Mouse (Mus musculus): Measurements from ENCODE around the gene Zdhhc6. TPM values are rescaled to one million over a fixed set of nuclear protein-coding genes. Genes with fewer than 3 reads are reported as not detected.
A peak's percentile ranks its signal among the peaks of the same experiment; 100 is the strongest.

Zdhhc6 gene
- total RNA-seq, 2 experiments from 2014 or later = 58.0 to 69.2 TPM

DNA sequence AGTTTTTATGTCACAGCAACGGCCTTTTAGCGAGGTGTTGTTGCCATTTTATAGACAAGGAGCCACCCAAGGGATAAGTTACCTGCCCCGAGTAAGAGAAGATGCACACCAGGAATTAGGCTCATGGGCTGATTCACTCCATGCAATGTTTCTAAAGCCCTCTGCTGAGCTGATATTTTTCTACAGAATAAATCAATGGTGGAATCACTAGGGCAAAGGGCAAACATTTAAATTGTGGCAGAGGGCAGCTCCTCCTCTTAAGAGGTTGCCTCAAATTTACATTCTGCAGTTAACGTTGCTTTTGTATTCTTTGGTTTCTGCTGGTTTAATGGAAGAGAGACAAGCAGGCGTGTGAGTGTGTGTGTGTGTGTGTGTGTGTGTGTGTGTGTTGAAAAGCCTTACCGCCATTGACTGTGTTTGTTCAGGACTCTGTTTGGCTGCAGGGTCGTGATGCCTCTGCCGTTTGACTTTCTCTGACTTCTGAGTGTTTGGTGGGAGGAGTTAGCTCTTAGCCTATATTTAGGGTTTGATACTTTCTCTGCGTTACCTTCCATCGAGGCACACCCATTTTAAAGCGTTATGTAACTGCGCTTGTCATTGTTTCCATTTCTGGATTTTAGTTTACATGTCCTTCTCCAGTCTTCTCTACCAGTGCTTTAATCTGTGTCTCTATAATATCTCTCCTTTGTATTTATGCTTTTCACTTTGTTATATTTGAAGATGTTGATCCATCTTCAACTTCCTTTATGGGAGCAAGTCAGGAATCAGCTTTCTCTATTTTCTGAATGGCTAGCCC is 55.2 kb downstream of the Zdhhc6 start:
- ATAC-seq (replicated peaks; ENCODE audit: poor library complexity) = no peak

DNA sequence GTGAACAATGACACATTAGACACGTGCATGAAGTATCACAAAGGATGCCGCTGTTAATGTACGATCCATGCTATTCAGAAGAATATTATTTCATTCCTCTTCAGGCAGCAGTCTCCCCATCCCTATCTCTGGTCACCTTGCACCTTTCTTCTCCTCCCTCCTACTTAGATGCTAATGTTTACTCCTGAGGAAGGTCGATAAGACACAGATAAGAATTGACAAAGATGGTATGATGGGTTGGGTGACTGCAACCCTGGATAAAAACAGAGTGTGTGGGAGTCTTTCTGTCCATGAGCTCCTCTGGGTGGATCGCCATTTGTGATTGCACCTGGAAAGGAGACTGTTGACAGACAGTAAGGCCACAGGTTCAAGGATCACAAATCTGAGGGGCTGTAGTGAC is 57.3 kb downstream of the Zdhhc6 start:
- ATAC-seq (replicated peaks; ENCODE audit: poor library complexity) = no peak

DNA sequence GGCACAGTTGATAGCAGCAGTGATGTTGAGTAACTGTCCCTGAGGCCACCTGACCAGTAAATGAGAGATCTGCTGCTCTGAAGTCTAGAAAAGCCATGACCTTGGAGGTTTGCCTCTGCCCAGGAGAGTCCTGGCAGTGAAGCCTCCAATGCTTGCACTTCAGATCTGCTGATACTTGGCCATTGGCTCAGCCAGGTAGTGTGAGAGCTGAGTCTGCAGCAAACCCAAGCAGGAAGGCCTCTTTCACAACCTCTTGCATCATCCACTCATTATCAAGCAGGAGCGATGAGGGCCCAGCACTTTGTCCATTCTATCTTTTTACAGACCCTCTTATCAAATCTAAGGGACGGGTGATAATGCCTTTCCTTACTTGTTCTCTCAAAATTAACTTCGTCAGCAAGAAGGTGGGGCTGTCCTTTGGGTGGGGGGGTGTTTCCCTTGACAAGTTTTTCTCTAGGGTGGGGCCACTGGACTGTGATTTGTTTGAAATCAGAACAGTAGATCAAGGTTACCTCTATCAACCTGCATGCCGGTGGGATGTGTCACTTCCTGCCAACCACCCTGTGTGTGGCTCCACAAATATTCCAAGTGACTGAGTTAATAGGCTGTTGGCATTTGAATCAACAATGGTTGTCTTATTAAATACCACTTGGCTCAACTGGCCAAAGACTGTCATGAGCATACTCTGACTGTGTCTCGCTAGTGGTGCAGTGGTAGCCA is 58.0 kb downstream of the Zdhhc6 start:
- ATAC-seq (replicated peaks; ENCODE audit: poor library complexity) = peak; percentile 19

DNA sequence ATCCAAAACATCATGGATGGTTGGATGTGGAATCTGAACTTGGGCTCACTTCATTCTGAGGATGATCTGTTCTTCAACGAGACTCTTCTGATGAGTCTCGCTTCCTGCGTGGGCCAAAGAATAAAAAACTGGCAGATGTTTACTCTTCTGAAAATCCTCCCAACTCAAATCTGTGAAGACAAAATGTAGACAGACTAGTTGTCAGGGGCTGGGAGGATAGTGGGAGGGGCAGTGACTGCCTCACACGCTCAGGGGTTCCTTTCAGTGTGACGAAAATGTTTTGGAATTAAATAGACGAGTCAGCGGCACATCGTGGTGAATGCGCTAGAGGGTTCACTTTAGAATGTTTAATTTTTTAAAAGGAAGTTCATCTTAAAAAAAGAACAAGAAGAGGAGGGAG is 59.7 kb downstream of the Zdhhc6 start:
- no peak for ATAC-seq (replicated peaks; ENCODE audit: poor library complexity)

- ATAC-seq (replicated peaks; ENCODE audit: poor library complexity) = peak; percentile 54
Observed at GRCm38 (mm10) chr19:55254513-55255016, 61.3 kb downstream of the Zdhhc6 start.

DNA sequence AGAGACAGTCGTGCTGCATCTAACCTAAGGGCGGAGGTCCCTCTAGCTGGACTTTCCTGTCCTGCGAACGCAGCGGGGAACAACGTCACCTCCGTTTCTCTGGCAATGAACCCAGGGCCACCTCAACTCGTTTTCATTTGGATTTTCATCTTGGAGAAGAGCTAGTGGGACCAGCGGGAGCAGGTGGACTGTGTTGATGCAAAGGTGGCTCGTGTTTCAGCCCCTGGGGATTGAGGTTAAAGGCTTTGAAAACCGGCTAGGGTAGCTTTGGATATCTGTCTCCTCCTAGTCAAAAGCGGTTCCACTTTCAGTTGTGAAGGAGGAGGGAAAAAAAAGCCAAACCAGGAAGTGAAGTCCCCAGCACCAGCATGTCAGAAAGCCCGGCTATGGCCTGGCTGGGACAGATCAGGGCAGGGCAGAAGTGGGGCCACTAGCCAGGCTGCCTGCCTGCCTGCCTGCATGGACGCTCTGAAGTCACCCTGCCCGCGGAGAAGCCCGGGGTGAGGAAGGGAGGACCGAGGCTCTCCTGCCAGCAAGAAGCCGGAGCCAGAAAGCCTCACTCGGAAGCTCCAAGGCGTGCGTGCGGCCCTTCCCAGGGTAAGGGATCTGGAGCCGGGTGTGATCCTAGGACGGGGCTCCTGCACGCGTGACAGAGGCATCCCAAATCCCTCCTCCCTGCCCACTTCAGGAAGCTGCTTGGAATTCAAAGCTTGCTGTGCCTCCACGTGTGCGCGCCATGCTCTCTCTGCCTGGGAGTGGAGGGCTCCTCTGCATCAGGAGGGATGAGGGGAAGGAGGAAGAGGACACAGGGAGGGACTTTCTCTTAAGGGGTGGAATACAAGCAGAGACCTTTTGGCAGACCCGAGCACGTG is 62.0 kb downstream of the Zdhhc6 start:
- ATAC-seq (replicated peaks; ENCODE audit: poor library complexity) = peak; percentile 52

GRCm38 (mm10) chr19:55253239-55253569 is 62.6 kb downstream of the Zdhhc6 start:
- ATAC-seq (replicated peaks; ENCODE audit: poor library complexity) = peak; percentile 6; the same call in 1 of the 2 replicates

- no peak for ATAC-seq (replicated peaks; ENCODE audit: poor library complexity)
Observed at GRCm38 (mm10) chr19:55251383-55252124, 64.3 kb downstream of the Zdhhc6 start, which contains the start of gene Acsl5. TSS of gene Acsl5 (plus strand) at chr19:55251938.

DNA sequence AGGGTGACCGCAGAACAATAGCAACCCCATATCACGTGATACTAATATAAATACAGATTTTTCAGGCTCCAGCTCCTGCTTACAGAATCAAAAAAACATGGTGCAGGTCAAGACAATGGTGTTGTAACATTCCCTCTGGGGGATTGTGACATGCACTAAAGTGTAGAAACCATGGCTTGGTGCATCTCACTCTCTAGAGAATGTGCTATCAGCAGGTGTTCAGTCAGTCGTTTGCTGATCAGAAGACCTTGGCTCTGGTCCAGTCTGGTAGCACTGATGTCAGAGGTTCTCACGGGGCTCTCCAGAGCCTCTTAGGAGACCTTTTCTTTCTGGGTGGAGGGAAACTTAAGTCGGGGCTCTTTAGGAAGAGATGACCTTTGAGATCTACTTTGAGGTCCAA is 65.4 kb downstream of the Zdhhc6 start:
- 0 out of 2 replicates have a peak, but pooled peaks have one; percentile 21 for ATAC-seq (replicated peaks; ENCODE audit: poor library complexity)

DNA sequence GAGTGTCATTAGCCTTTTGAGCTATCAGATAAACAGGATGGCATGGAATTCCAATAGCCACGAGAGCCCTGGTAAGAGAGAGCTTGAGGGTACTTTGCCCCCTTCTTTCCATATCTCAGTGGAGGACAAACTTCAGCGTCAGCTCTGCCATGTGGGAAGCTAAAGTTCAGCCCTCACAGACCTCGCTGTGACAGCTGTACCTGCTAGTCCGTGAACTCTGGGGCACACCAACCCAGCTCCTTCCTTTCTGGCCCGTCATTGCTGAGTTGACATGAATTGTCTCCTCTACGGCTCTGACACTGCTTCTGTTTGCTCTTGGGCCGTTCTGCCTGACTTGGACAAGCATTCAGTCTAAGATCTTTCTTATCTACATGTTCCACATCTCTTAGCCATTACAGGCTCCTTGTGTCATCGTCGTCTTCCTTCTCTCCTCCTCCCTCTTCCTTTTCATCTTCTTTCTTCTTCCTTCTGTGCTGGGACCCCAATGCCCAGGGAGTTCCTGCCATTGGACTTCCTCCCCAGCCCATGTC is 67.8 kb downstream of the Zdhhc6 start:
- peak; percentile 24 for ATAC-seq (replicated peaks; ENCODE audit: poor library complexity)

DNA sequence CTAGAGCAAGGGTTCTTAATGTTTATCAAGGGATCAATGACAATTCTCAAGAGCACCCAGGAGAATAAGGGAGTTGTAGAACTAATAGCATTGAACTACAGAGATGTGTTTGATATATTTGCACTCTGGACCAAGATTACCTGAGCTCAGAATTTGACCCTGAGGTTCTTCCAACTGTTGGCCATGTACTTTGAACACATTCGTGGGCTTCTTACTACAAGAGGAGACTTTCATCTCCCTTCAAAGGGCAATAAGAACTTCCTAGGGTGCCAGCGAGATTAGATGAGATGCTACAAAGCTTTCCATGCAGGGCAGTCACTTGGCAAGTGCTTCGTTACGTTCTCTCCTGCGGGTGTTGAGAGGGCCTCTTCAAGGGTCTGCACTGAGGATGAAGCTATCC is 68.3 kb downstream of the Zdhhc6 start:
- ATAC-seq (replicated peaks; ENCODE audit: poor library complexity) = no peak

GRCm38 (mm10) chr19:55244791-55245231 is 71.0 kb downstream of the Zdhhc6 start:
- ATAC-seq (replicated peaks; ENCODE audit: poor library complexity) = peak; percentile 85

GRCm38 (mm10) chr19:55241186-55241645 is 74.6 kb downstream of the Zdhhc6 start, which contains the start of gene Gucy2g:
TSS of gene Gucy2g (minus strand) at chr19:55241236.
- no peak for ATAC-seq (replicated peaks; ENCODE audit: poor library complexity)

DNA sequence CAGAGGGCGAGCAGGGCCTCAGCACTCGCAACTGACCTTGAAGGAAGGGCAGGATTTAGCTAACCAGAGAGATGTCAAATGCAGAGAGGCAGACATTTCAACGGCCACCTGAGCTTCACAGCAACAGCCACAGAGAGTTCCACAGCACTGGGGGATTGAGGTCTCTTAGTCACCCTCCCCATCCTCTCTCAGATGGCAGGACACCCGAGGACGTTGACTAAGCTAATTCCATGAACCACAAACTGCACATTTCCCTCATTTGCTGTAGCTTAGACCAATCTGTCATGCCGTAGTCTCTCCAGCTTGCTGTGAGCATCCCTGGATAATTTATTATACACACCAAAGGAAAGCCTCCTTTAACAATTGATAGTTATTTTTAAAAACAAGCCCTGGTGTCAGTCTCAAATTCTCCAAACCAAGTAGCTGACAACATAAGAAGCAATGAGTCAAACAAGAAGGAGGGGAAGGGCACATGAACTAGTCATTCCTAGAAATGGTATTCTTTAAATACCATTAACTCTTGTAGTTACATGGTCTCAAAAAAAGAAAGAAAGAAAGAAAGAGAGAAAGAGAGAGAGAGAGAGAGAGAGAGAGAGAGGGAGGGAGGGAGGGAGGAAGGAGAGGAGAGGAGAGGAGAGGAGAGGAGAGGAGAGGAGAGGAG is 75.9 kb downstream of the Zdhhc6 start:
- ATAC-seq (replicated peaks; ENCODE audit: poor library complexity) = no peak

GRCm38 (mm10) chr19:55236564-55236963 is 79.3 kb downstream of the Zdhhc6 start:
- no peak for ATAC-seq (replicated peaks; ENCODE audit: poor library complexity)

GRCm38 (mm10) chr19:55236026-55236425 is 79.8 kb downstream of the Zdhhc6 start:
- no peak for ATAC-seq (replicated peaks; ENCODE audit: poor library complexity)

- ATAC-seq (replicated peaks; ENCODE audit: poor library complexity) = peak; percentile 70
Observed at GRCm38 (mm10) chr19:55232136-55232535, 83.7 kb downstream of the Zdhhc6 start.

DNA sequence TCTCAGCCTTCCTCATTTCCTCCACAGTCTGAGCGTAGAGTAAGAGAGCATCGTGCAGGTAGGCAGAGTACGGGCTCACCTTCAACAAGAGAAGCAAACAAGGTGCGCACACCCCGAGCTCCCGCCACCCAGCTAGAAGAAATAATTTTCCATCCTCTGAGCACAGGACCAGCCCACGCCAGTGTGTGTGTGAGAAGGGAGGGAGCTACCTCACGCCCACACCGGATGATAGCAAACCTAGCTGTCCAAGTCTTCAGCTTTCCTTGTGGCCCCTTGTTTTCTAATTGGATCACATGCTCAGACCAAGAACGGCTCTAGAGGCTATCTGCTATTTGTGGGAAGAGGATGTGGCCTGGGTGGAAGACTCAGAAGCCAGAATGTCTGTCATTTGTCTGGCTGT is 84.8 kb downstream of the Zdhhc6 start:
- no peak for ATAC-seq (replicated peaks; ENCODE audit: poor library complexity)

DNA sequence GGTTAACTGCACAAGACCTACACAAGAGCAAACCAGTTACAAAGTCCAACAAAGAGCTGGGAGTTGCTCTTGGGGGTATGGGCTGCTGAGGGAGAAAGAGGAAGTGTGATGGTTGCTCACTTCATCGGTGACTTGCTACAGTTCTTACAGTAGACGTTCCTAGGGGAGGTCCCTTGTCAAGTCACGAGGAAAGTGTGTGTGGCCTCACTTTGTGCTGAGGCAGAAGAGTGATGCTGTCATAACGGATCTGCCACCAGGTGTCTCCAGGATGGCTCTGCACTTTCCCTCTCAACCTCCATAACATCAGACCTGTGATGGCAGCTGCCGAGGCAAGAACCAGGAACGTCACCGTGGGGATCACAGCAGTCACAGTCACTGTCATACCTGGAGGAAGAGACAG is 88.7 kb downstream of the Zdhhc6 start:
- ATAC-seq (replicated peaks; ENCODE audit: poor library complexity) = peak; percentile 73

Measured in megakaryocyte progenitor cell, adult 5-6 weeks (primary cell).